Mouse (Mus musculus) forebrain, embryonic 14.5 days (tissue): Measurements from ENCODE around the gene Dlg2. TPM values are rescaled to one million over a fixed set of nuclear protein-coding genes. Genes with fewer than 3 reads are reported as not detected.

Experiments
- ATAC-seq: fragments of 200-750 bp; cut with Nextera tagmentation; 2 replicates; pipeline ENCODE4 v1.8.0; 2017; ENCODE audit warnings: mild to moderate bottlenecking, moderate library complexity
- DNase-seq: peaks from one replicate; pipeline ENCODE4 v3.0.0-alpha.2; 2015; ENCODE audit warnings: low spot score
- H3K27ac ChIP-seq: fragments of 300-500 bp; sonication (generic); 2 replicates; pipeline ENCODE4 v1.5.1; 2014; ENCODE audit warnings: low read depth, mild to moderate bottlenecking, control low read depth, low read length, moderate library complexity
- H3K27me3 ChIP-seq: fragments of 300-500 bp; sonication (generic); replicated peaks from 2 replicates; pipeline ENCODE4 v1.6.1; 2014; ENCODE audit warnings: low read length, control low read depth, mixed read lengths; ENCODE audit not compliant: control insufficient read depth, insufficient read depth
- H3K36me3 ChIP-seq: fragments of 300-500 bp; sonication (generic); 2 replicates; pipeline ENCODE4 v1.6.1; 2014; ENCODE audit warnings: low read length, control low read depth; ENCODE audit not compliant: control insufficient read depth, insufficient read depth
- H3K4me1 ChIP-seq: fragments of 300-500 bp; sonication (generic); 2 replicates; pipeline ENCODE4 v1.6.1; 2014; ENCODE audit warnings: antibody characterized with exemption, low read length, control low read depth; ENCODE audit not compliant: control insufficient read depth, insufficient read depth
- H3K4me2 ChIP-seq: fragments of 300-500 bp; sonication (generic); 2 replicates; pipeline ENCODE4 v1.6.1; 2014; ENCODE audit warnings: mild to moderate bottlenecking, control low read depth, low read length
- H3K4me3 ChIP-seq: fragments of 300-500 bp; sonication (generic); 2 replicates; pipeline ENCODE4 v1.5.1; 2014; ENCODE audit warnings: low read depth, low read length, control low read depth
- H3K9ac ChIP-seq: fragments of 300-500 bp; sonication (generic); 2 replicates; pipeline ENCODE4 v1.6.1; 2014; ENCODE audit warnings: mild to moderate bottlenecking, low read length, control low read depth, moderate library complexity
- H3K9me3 ChIP-seq: fragments of 300-500 bp; sonication (generic); replicated peaks from 2 replicates; pipeline ENCODE4 v1.6.1; 2016; ENCODE audit warnings: low read length, control low read depth, mixed read lengths; ENCODE audit not compliant: control insufficient read depth
- WGBS: fragments of 180-500 bp; shearing (Covaris S2); extraction: QIAGEN DNeasy Blood & Tissue Kit; methylation state at CpG from one replicate; pipeline ENCODE4 v1.1.7; 2014; 5-methylcytosine and 5-hydroxymethylcytosine counted together
- polyA plus RNA-seq: library from polyadenylated mRNA; unstranded; fragments of >200 nt; fragmentation: Nextera tagmentation; extraction: Ambion mirVana; gene quantifications from 2 replicates; pipeline ENCODE4 v1.2.1, GENCODE M21; 2014

The Dlg2 gene
- polyA plus RNA-seq, 1 experiment from 2014 or later, result 17.9 TPM

- H3K9ac ChIP-seq, result peak overlapping the region; percentile 79
- peaks cover 24% of the 10 kb centered on the region for H3K36me3 ChIP-seq
- peak overlapping the region; percentile 89; the same call in 1 of the 2 replicates for H3K27ac ChIP-seq
- H3K4me3 ChIP-seq, result peak overlapping the region; percentile 70
- no peaks in the 10 kb centered on the region for H3K27me3 ChIP-seq
- peaks cover 8% of the 10 kb centered on the region for H3K4me1 ChIP-seq
- DNase-seq, result no peak
- WGBS, result 33% methylated on average over 7 of the region's 7 CpGs
- H3K9me3 ChIP-seq, result no peaks in the 10 kb centered on the region
- H3K4me2 ChIP-seq, result peak overlapping the region; percentile 64
- ATAC-seq, result no peak
Measured at GRCm38 (mm10) chr7:90456149-90456844, 20.2 kb upstream of the Dlg2 start.

GRCm38 (mm10) chr7:90456845-90457468 lies 19.5 kb upstream of the Dlg2 start, which contains the start of gene Tmem126a:
TSS of gene Tmem126a (minus strand) at chr7:90457229.
- peak within 1 kb of the TSS; percentile 79 for H3K9ac ChIP-seq
- H3K27ac ChIP-seq, result peak within 1 kb of the TSS; percentile 89
- H3K36me3 ChIP-seq, result peaks cover 18% of the 10 kb centered on the region; the same call in 1 of the 2 replicates
- H3K4me2 ChIP-seq, result peak within 1 kb of the TSS; percentile 64
- H3K4me3 ChIP-seq, result peak within 1 kb of the TSS; percentile 70
- ATAC-seq, result peak; percentile 99
- H3K27me3 ChIP-seq, result no peaks in the 10 kb centered on the region
- H3K9me3 ChIP-seq, result no peaks in the 10 kb centered on the region
- DNase-seq, result peak; percentile 94
- peaks cover 8% of the 10 kb centered on the region for H3K4me1 ChIP-seq
- under 1% methylated on average over 41 of the region's 41 CpGs for WGBS

- DNase-seq (peak; percentile 54), ATAC-seq (peak; percentile 65)
- Histone ChIP-seq H3K27ac (peak overlapping the region; percentile 89), H3K9ac (peak overlapping the region; percentile 79), H3K4me3 (peak overlapping the region; percentile 70), H3K4me2 (peak overlapping the region; percentile 64), H3K27me3 (no peaks in the 10 kb centered on the region), H3K9me3 (no peaks in the 10 kb centered on the region), H3K4me1 (peaks cover 8% of the 10 kb centered on the region), H3K36me3 (peaks cover 15% of the 10 kb centered on the region; the same call in 1 of the 2 replicates)
- 17% methylated on average over 10 of the region's 10 CpGs for WGBS
Measured at GRCm38 (mm10) chr7:90457517-90457916, 19.0 kb upstream of the Dlg2 start.

GRCm38 (mm10) chr7:90460330-90460729 lies 16.1 kb upstream of the Dlg2 start:
- no peak overlapping the region for H3K4me3 ChIP-seq
- H3K9me3 ChIP-seq, result no peaks in the 10 kb centered on the region
- ATAC-seq, result no peak
- no peak for DNase-seq
- no peak overlapping the region for H3K4me2 ChIP-seq
- H3K4me1 ChIP-seq, result peaks cover 8% of the 10 kb centered on the region
- 71% methylated on average over 10 of the region's 10 CpGs for WGBS
- H3K36me3 ChIP-seq, result no peaks in the 10 kb centered on the region
- no peaks in the 10 kb centered on the region for H3K27me3 ChIP-seq
- no peak overlapping the region for H3K27ac ChIP-seq
- H3K9ac ChIP-seq, result no peak overlapping the region

DNA sequence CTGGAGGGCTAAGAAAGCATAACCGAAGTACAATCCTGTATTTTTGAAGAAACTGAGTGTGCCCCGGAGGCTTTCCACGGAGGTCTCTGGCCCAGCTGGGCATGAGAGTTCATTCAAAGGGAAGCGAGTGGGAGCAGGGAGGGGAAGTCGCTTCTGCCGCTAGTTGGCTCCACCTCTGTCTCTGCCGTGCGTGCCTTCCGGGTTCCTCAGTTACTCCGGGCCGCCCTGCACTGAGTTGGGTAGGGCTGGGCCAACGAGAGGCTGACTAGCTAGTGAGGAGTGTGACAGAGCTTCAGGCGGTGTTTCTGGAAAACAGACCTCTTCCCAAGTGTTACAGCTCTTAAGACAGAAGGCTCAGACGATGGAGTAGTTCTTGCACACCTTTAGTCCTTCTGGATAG lies 15.5 kb upstream of the Dlg2 start:
- Histone ChIP-seq H3K27ac (no peak overlapping the region), H3K9ac (no peak overlapping the region), H3K4me1 (peaks cover 6% of the 10 kb centered on the region), H3K27me3 (no peaks in the 10 kb centered on the region), H3K36me3 (no peaks in the 10 kb centered on the region), H3K4me2 (no peak overlapping the region), H3K4me3 (no peak overlapping the region), H3K9me3 (no peaks in the 10 kb centered on the region)
- WGBS, result 21% methylated on average over 14 of the region's 14 CpGs
- no peak for ATAC-seq
- no peak for DNase-seq

- H3K27ac ChIP-seq, result no peak overlapping the region
- no peak overlapping the region for H3K9ac ChIP-seq
- H3K4me3 ChIP-seq, result no peak overlapping the region
- H3K4me1 ChIP-seq, result peaks cover under 1% of the 10 kb centered on the region
- H3K9me3 ChIP-seq, result no peaks in the 10 kb centered on the region
- no peaks in the 10 kb centered on the region for H3K36me3 ChIP-seq
- no peak for ATAC-seq
- no peak overlapping the region for H3K4me2 ChIP-seq
- no peak for DNase-seq
- WGBS, result 95% methylated on average over 5 of the region's 5 CpGs
- H3K27me3 ChIP-seq, result no peaks in the 10 kb centered on the region
Measured at GRCm38 (mm10) chr7:90461441-90461840, 15.0 kb upstream of the Dlg2 start.

GRCm38 (mm10) chr7:90473511-90473910 lies 3.0 kb upstream of the Dlg2 start:
- no peaks in the 10 kb centered on the region for H3K27me3 ChIP-seq
- DNase-seq (no peak), ATAC-seq (no peak)
- peaks cover 13% of the 10 kb centered on the region for H3K36me3 ChIP-seq
- no peak overlapping the region for H3K4me3 ChIP-seq
- H3K9ac ChIP-seq, result no peak overlapping the region
- H3K4me2 ChIP-seq, result no peak overlapping the region
- H3K9me3 ChIP-seq, result no peaks in the 10 kb centered on the region
- H3K4me1 ChIP-seq, result peaks cover 10% of the 10 kb centered on the region
- H3K27ac ChIP-seq, result no peak overlapping the region
- 70% methylated on average over 2 of the region's 2 CpGs for WGBS

DNA sequence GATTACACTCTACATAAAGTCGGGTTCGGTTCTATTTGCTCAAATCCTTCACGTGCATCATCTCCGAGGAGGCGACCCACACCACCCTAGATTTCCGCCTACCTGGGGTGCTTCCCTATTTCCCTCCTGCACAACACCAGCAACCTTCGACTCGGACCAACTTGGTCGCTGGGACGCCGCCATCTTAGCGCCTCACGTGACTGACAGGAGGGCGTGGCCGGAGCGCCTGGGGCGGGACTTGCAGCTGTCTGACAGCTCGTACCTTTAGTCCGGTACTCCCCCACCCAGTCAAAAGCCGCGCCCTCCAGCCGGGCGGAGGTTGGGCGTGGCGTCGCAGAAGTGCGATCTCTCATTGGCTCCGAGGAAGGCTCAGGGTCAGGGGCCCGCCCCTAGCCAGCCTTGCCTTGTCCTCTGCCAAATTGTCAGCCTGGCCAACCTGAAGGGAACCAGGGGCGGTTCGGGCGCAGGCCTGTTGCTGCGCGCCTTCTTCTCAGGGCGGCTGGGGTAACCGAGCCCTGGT lies 619 bp upstream of the Dlg2 start, which contains the start of gene Tmem126b:
Tmem126b (minus strand) TSS at position 209 of the 520 bp plus-strand sequence.
- peak; percentile 100 for ATAC-seq
- H3K9ac ChIP-seq, result peak within 1 kb of the TSS; percentile 76
- H3K4me3 ChIP-seq, result peak within 1 kb of the TSS; percentile 65
- peak; percentile 98 for DNase-seq
- under 1% methylated on average over 36 of the region's 36 CpGs for WGBS
- no peaks in the 10 kb centered on the region for H3K9me3 ChIP-seq
- H3K27ac ChIP-seq, result peak within 1 kb of the TSS; percentile 72
- H3K4me1 ChIP-seq, result peaks cover 10% of the 10 kb centered on the region
- peak within 1 kb of the TSS; percentile 81 for H3K4me2 ChIP-seq
- H3K27me3 ChIP-seq, result no peaks in the 10 kb centered on the region
- H3K36me3 ChIP-seq, result no peaks in the 10 kb centered on the region

- no peak overlapping the region for H3K9ac ChIP-seq
- WGBS, result 94% methylated on average over 2 of the region's 2 CpGs
Measured at GRCm38 (mm10) chr7:90482607-90483006, 6.1 kb downstream of the Dlg2 start.

More at GRCm38 (mm10) chr7:90482607-90483006, 6.1 kb downstream of the Dlg2 start:
- H3K4me2 ChIP-seq, result no peak overlapping the region
- no peaks in the 10 kb centered on the region for H3K36me3 ChIP-seq
- no peak overlapping the region for H3K4me3 ChIP-seq
- DNase-seq (no peak), ATAC-seq (no peak)
- no peaks in the 10 kb centered on the region for H3K4me1 ChIP-seq
- H3K27me3 ChIP-seq, result no peaks in the 10 kb centered on the region
- no peaks in the 10 kb centered on the region for H3K9me3 ChIP-seq
- no peak overlapping the region for H3K27ac ChIP-seq
